ENCODE assay signal across 14 mouse cellular contexts in genomic region chr12:116181436-116182050, GRCm38 (mm10).
DNase-seq lines count a peak whose midpoint lies in the region.
"Had no signal": no experiment of that assay in that cellular context is flagged by ENCODE, and none has a peak within 500 bp of the region (broad histone marks: within the 10 kb centered on the region; RNA-seq: fewer than 3 reads in every experiment).

No protein-coding gene starts in this region.

- intact Hi-C loops in heart, postnatal 36 days (cut with DNase I): no loop called here

- peak; percentile 66 for DNase-seq in heart, adult 11 months
- no peak for DNase-seq in heart, postnatal 36 days
- peak; percentile 88 for DNase-seq in 3T3-L1 (ENCODE audit: low read depth, low spot score)
- peak; percentile 70 for DNase-seq in adrenal gland, adult 2 months
- peak; percentile 50 for DNase-seq in fat pad, adult 2 months (ENCODE audit: extremely low read depth, low read depth, low spot score)
- no peak for DNase-seq in right cerebral cortex, adult 2 months (ENCODE audit: low spot score in 2 of 2)
- no peak for DNase-seq in layer of hippocampus, postnatal 14 days (ENCODE audit: low spot score in 2 of 2)
- DNase-seq in gastrocnemius, postnatal 4 days (ENCODE audit: low spot score in 2 of 2): no peak
- DNase-seq: B cell, adult 2 months; cerebellum, adult 11 months; cerebellum, postnatal 14 days; gastrocnemius, adult 2 months; kidney, adult 11 months; liver, embryonic 13.5 days had no signal

Comparison
In these comparisons a context has a peak if more than half of its experiments do, and no peak if none do; other contexts are left out.
1. DNase-seq: peak in heart, adult 11 months (single experiment), 3T3-L1 (single experiment), adrenal gland, adult 2 months (single experiment) and fat pad, adult 2 months (single experiment); none in heart, postnatal 36 days (0 of 2), right cerebral cortex, adult 2 months (0 of 2), layer of hippocampus, postnatal 14 days (0 of 2) and gastrocnemius, postnatal 4 days (0 of 2).